Mouse (Mus musculus): ENCODE data around the gene Cdc42bpa.

Cdc42bpa gene

DNA sequence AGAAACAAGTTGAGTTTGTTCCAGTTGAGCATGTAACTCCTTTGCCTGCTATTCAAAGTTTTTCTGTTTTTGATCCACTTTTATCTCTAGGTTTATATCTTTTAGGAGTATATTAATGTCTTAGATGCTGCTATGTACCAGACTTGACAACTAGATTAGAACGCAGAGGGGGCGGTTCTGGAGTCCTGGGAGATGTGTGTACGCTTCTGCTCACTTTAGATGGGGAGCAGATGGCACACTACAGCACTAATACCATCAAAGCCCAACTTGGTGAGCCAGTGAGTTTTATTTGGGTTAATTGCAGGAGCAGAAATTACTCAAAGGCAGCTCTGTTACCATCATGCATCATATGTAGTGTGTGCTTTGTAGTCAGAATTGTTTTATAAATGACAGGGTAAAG lies 77.2 kb downstream of the Cdc42bpa start:
- no peak for DNase-seq

GRCm38 (mm10) chr1:180044160-180044559 lies 83.9 kb downstream of the Cdc42bpa start:
- DNase-seq = no peak

DNA sequence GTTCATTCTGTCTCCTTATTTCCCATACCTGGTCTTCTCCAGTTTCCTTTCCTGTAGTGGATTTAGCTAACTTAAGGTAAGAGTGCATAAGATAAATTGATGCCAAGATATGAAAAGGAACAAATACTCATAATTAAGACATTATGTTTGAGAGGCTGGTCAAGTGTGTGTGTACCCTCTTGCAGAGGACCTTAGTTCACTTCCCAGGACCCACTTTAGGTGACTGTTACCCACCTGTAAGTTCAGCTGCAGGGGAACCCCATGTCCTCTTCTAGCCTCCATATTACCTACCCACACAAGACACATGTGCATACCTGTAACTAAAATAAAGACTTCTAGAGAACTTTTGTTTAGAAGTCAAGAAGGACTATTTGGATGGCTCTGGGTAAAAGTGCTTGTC lies 84.9 kb downstream of the Cdc42bpa start:
- DNase-seq = no peak

- no peak for DNase-seq
Measured at GRCm38 (mm10) chr1:180089176-180089575, 128.9 kb downstream of the Cdc42bpa start.

DNA sequence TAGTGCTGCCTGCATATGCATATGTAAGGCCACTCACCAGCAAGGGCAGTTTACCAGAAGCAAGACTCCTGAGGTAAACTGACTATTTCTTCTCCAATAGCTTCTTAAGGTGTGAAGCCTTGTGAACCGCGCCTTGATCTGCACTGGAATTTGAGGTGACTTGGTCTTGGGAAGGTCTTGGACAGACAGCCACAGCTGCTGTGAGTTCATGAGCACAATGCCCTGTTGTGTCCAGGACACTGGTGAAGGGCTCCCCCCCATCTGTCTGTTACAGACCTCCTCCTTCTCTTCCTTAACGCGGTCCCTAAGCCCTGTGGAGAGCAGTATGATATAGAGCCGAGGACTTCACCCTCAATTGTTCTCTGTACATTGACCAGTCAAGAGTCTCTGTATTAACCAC lies 138.2 kb downstream of the Cdc42bpa start:
- DNase-seq = no peak

DNA sequence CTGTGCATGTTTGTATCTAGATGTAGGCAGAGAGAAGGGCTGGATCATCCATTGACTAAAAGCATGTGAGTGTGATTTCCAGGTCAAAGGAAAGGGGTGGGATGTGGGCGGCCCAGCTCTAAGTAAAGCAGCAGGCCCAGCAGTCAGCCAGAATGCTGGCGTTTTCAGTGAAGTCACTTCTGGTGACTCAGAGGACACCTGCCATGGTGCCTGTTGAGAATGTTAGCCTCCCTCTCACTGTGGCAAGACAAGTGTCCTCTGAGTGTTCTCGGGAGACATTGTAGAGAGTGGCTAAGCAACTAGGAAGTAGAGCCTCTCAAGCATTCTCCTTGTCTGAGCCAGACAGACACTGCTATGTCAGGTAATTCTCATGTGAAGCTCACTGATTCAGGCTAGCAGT lies 144.3 kb downstream of the Cdc42bpa start:
- DNase-seq = no peak

GRCm38 (mm10) chr1:180109050-180109449 lies 148.8 kb downstream of the Cdc42bpa start:
- DNase-seq = no peak

GRCm38 (mm10) chr1:180116525-180116924 lies 156.3 kb downstream of the Cdc42bpa start:
- DNase-seq = no peak

GRCm38 (mm10) chr1:180118233-180118632 lies 158.0 kb downstream of the Cdc42bpa start:
- DNase-seq = no peak

DNA sequence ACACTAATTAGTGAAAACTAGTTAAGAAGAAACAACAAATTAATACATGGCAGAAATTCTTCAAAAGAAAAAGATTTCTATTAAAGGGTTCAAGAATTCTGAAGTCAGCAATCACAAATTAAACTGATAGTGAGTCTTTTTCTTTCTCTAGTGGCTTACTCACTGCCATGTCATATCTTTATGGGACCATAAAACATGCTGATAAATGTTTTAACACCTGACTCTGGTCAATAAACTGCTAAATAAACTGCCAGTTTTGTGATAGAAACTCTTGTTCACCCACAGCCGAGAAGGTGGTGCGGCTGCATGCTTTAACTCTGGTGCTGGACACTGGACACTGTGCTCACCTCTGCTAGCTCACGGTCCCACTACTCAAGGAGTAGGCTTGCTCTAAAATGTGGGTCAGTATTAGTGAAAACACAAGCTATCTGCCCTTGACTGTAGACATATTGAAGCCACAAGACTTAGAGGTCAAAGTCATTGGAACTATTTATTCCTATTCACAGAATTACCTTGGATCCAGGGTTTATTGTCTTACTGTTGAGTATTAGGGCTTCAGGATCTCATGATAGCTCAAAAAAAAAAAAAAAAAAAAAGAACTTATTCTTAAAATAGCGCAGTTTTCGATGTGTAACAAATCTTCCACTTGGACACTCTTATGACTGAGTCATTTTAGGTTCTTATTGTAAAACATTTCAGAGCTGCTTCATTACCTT lies 168.0 kb downstream of the Cdc42bpa start:
- no peak for DNase-seq

- DNase-seq = no peak
Measured at GRCm38 (mm10) chr1:180131402-180131801, 171.1 kb downstream of the Cdc42bpa start.

GRCm38 (mm10) chr1:180132187-180132586 lies 171.9 kb downstream of the Cdc42bpa start:
- DNase-seq = no peak

DNA sequence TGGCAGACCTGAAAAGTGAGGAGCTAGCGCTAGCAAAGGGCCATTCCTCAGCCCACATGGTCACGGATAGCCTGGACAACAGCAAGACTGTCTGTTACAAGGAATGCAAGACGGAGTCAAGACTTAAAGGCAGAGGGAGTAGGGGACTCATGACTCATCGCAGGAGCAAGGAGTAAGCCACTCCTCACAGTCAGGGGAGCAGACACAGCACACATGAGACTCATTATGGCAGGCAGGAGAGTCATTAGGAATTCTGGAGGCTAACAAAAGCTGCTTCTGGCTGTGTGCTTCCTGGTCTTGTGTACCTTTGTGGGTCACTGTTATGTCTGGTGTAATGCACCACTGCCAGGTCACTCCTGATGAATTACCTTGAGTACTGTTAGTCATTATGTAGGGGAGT lies 178.9 kb downstream of the Cdc42bpa start:
- no peak for DNase-seq

DNA sequence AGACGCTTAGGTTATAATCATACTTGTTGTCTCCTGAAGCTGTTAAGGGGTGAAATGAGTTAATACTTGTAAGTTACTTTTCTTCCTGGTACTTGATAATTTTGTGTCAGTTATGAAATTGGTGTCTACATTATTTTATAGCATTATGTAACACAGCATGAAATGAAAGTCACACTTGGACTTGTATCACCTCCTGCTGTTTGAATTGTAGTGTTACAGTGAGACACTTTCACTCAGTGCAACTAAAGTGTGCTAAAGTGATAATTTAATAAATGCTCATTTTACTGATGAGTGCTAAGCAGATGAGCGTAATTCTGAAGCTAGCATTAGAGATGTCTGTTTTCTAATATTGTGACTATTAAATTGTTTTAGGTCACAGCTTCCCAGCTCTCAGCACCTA lies 180.7 kb downstream of the Cdc42bpa start:
- no peak for DNase-seq

GRCm38 (mm10) chr1:180148036-180148435 lies 187.8 kb downstream of the Cdc42bpa start:
- no peak for DNase-seq

DNA sequence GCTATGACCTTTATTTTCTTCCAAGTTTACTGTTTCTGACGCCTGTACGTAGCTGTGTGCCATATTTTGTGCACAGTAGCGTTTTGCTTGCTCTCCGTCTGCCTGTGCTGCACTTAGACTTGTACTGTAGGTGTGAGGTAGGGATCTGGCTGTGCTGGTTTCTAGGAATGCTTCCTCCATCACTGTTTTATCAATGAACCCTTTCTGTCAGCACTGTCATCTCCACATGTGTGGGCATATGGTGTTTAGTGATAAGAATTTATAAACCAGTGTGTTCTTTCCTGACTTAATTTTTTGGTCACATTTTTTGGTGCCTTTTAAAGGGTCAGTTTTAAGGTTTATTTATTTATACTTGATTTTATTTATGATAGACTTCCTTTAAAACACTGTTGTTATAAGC lies 188.3 kb downstream of the Cdc42bpa start:
- DNase-seq = no peak

- DNase-seq = no peak
Measured at GRCm38 (mm10) chr1:180151191-180151590, 190.9 kb downstream of the Cdc42bpa start.

DNA sequence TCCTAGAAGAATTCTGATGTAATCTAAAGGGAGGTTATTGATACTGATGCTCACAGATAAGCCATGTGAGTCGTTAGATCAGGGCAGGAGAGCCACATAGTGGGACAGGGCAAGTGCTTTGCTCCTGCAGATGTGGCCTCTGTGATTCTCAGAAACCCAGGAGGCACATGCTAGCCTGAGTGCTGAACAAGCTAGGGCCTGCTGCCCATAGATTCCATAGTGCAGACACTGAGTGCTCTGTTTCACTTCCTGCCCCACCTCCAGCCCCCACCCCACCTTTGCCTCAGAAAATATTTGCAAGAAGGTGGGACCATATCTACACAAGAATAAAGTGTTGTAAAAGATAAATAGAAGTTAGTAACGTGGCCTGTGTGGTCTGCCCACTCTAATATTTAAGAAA lies 198.4 kb downstream of the Cdc42bpa start:
- no peak for DNase-seq

- DNase-seq = no peak
Measured at GRCm38 (mm10) chr1:180160545-180160944, 200.3 kb downstream of the Cdc42bpa start.

GRCm38 (mm10) chr1:180161160-180161559 lies 200.9 kb downstream of the Cdc42bpa start:
- no peak for DNase-seq

DNA sequence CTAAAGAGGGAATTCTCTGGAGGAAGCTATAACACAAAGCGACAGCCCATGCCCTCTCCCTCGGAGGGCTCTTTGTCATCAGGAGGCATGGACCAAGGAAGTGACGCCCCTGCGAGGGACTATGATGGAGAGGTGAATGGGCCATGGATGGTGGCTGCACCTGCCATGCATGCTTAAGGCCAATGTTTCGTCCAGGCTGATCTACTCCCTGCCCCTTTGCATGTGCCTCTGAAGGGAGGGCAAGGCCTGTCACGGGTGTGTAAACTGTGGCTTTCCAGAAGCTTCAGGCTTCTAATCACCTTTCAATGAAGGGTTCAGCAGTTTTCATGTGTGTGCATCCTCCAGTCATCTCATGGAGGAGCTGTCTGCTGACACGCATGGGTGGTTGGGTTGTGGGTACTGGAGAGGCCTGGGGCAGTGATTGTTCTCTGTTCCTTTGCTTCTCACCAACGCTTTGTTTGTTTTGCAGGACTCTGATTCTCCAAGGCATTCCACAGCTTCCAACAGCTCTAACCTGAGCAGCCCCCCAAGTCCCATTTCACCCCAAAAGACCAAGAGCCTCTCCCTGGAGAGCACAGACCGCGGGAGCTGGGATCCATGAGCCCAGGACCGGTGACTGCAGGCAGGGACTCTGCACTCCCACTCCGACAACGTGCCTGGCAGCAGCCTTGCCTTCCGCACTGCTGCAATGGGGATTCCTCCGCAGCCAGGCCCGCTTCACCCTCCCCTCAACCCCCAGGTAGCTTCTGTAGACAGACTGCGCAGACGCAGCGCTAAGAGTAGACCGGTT lies 201.5 kb downstream of the Cdc42bpa start:
- DNase-seq = no peak

DNA sequence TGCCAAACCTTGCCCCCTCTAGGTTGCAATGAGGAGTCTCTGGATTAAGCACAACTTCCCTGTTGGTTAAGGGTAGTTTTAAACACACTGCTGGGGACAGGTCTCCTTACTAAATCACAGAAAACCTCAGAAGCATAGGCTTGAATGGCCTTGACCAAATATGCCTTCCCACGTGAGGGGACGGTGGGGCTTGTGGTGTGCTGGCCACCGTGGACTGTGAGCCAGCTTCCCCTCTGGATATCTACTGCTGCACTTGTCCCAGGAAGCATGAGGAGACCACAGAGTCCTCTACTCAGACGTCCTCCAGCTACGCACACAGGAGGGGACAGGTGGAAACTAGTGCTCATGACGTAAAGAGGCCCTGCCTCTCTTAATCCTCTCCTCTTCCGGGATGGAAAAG lies 202.7 kb downstream of the Cdc42bpa start:
- no peak for DNase-seq

- no peak for DNase-seq
Measured at GRCm38 (mm10) chr1:180166533-180166932, 206.3 kb downstream of the Cdc42bpa start.

DNA sequence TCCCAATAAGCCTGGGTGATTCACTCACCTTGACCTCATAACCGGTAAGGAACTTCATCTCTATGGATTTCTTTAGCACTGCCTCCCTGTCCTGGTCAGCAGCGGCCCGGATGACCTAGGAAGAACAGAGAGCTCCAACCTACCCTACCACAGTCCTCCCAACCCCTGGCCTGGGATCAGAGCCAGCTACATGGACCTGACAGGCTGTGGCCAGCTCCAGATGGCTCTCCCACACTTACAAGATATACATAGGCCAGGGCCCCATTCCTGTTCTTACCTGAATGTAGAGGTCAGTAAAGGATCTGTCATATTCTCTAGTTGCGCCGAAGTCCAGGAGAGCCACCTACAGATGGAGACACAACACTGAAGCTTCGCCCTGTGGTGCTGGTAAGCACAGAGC lies 208.0 kb downstream of the Cdc42bpa start:
- no peak for DNase-seq

All from spleen, adult 18-20 months (tissue).